Mouse (Mus musculus) heart, embryonic 14.5 days (tissue): ENCODE measurements around the gene Olfr557. TPM values are rescaled to one million over a fixed set of nuclear protein-coding genes. Genes with fewer than 3 reads are reported as not detected.

Experiments used
- ATAC-seq: fragments of 200-750 bp; cut with Nextera tagmentation; 2 replicates; pipeline ENCODE4 v1.8.0; 2017; ENCODE audit warnings: low read depth, moderate TSS enrichment; ENCODE audit not compliant: insufficient number of reproducible peaks, insufficient read depth, low FRiP score
- H3K27ac ChIP-seq, 2 experiments: fragments of 200-500 bp in 1 of 2; fragments of 300-500 bp in 1 of 2; sonication (generic) in 1 of 2; replicated peaks in 1 of 2; 2 replicates each; pipeline ENCODE4 v1.5.1; 2012 to 2014; ENCODE audit warnings: low read depth in 2 of 2, low read length in 2 of 2, control low read depth in 1 of 2, mild to moderate bottlenecking in 1 of 2, mixed read lengths in 1 of 2; ENCODE audit not compliant: control insufficient read depth in 1 of 2, insufficient read depth in 1 of 2
- H3K27me3 ChIP-seq: fragments of 300-500 bp; sonication (generic); 2 replicates; pipeline ENCODE4 v1.6.1; 2014; ENCODE audit warnings: mild to moderate bottlenecking, low read length, control low read depth; ENCODE audit not compliant: control insufficient read depth, insufficient read depth
- H3K36me3 ChIP-seq: fragments of 300-500 bp; sonication (generic); 2 replicates; pipeline ENCODE4 v1.6.1; 2014; ENCODE audit warnings: mild to moderate bottlenecking, control low read depth, low read length, mixed read lengths; ENCODE audit not compliant: control insufficient read depth, insufficient read depth
- H3K4me1 ChIP-seq, 2 experiments: fragments of 200-500 bp in 1 of 2; fragments of 300-500 bp in 1 of 2; sonication (generic) in 1 of 2; 2 replicates each; pipeline ENCODE4 v1.6.1; 2012 to 2014; ENCODE audit warnings: low read length in 2 of 2, control low read depth in 1 of 2, mixed read lengths in 1 of 2; ENCODE audit not compliant: control insufficient read depth in 2 of 2, insufficient read depth in 2 of 2
- H3K4me2 ChIP-seq: fragments of 300-500 bp; sonication (generic); 2 replicates; pipeline ENCODE4 v1.6.1; 2014; ENCODE audit warnings: mild to moderate bottlenecking, low read length
- H3K4me3 ChIP-seq, 2 experiments: fragments of 200-500 bp in 1 of 2; fragments of 300-500 bp in 1 of 2; sonication (generic) in 1 of 2; 2 replicates each; pipeline ENCODE4 v1.5.1; 2012 to 2014; ENCODE audit warnings: low read length in 2 of 2, mild to moderate bottlenecking in 2 of 2, control low read depth in 1 of 2, low read depth in 1 of 2, moderate library complexity in 1 of 2; ENCODE audit not compliant: control insufficient read depth in 1 of 2, insufficient read depth in 1 of 2
- H3K9ac ChIP-seq: fragments of 300-500 bp; sonication (generic); 2 replicates; pipeline ENCODE4 v1.6.1; 2014; ENCODE audit warnings: mild to moderate bottlenecking, low read length
- H3K9me3 ChIP-seq: fragments of 300-500 bp; sonication (generic); 2 replicates; pipeline ENCODE4 v1.6.1; 2016; ENCODE audit warnings: low read length, control low read depth; ENCODE audit not compliant: control insufficient read depth
- WGBS: fragments of 180-500 bp; shearing (Covaris S2); extraction: QIAGEN DNeasy Blood & Tissue Kit; methylation state at CpG from one replicate; pipeline ENCODE4 v1.1.7; 2014; 5-methylcytosine and 5-hydroxymethylcytosine counted together
- polyA plus RNA-seq: library from polyadenylated mRNA; unstranded; fragments of >200 nt; fragmentation: Nextera tagmentation; extraction: Ambion mirVana; gene quantifications from 2 replicates; pipeline ENCODE4 v1.2.1, GENCODE M21; 2014

Olfr557 gene
- polyA plus RNA-seq, 1 experiment from 2014 or later, result not detected

DNA sequence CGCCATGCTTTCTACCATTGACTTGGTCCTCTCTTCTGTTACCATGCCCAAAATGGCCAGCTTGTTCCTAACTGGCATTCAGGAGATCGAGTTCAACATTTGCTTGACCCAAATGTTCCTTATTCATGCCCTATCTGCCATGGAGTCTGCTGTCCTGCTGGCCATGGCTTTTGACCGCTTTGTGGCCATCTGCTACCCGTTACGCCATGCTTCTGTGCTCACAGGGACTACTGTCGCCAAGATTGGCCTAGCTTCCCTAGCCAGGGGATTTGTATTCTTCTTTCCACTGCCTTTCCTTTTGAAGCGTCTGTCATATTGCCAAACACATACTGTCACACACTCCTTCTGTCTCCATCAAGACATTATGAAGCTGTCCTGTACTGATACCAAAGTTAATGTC, 2.8 kb downstream of the Olfr557 start:
- H3K4me3 ChIP-seq, result no peak overlapping the region
- H3K36me3 ChIP-seq, result no peaks in the 10 kb centered on the region
- no peaks in the 10 kb centered on the region for H3K27me3 ChIP-seq
- WGBS, result 83% methylated on average over 7 of the region's 7 CpGs
- peaks cover 0 to 2% of the 10 kb centered on the region in 2 experiments; a peak in 1 of 4 replicates for H3K4me1 ChIP-seq
- no peak overlapping the region for H3K4me2 ChIP-seq
- no peak overlapping the region for H3K27ac ChIP-seq
- no peak for ATAC-seq
- no peak overlapping the region for H3K9ac ChIP-seq
- H3K9me3 ChIP-seq, result no peaks in the 10 kb centered on the region

- Histone ChIP-seq H3K4me1 (no peaks in the 10 kb centered on the region), H3K4me2 (no peak within 1 kb of the TSS), H3K9ac (no peak within 1 kb of the TSS), H3K27me3 (no peaks in the 10 kb centered on the region), H3K36me3 (no peaks in the 10 kb centered on the region), H3K4me3 (no peak within 1 kb of the TSS), H3K9me3 (no peaks in the 10 kb centered on the region), H3K27ac (no peak within 1 kb of the TSS)
- no peak for ATAC-seq
Measured at GRCm38 (mm10) chr7:102701915-102702314, 6.2 kb downstream of the Olfr557 start, which contains the start of gene Olfr558. Gene Olfr558 (plus strand): TSS chr7:102702215.

DNA sequence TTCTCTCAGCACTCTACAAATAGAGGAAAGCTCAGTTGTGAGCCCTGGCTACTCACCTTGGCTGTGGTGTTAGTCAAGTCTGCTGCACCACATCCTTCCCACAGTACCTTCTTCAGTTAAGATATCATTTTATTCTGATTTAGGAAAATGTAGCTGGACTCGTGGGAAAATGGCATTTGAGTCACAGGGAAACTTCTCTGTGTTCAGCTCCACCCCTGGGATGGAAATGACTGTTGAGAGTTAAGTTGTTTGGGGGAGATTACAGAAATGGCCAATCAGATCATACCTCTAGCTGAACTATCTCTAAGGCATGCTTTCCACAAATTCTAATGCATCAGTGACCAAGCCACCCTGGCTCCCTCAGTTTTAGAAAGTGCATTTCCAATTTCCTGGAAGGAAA, 23.3 kb downstream of the Olfr557 start, which contains the start of gene Olfr33:
Gene Olfr33 (minus strand): TSS at position 101 of the 400 bp plus-strand sequence.
- no peaks in the 10 kb centered on the region for H3K36me3 ChIP-seq
- H3K9me3 ChIP-seq, result no peaks in the 10 kb centered on the region

GRCm38 (mm10) chr7:102727391-102727790, 31.7 kb downstream of the Olfr557 start, which contains the start of gene Olfr559:
Gene Olfr559 (minus strand): TSS chr7:102727491.
- no peak for ATAC-seq
- no peak within 1 kb of the TSS for H3K4me2 ChIP-seq
- H3K27ac ChIP-seq, result no peak within 1 kb of the TSS

More for the DNA sequence above, 23.3 kb downstream of the Olfr557 start, which contains the start of gene Olfr33:
- no peak within 1 kb of the TSS for H3K27ac ChIP-seq
- no peak within 1 kb of the TSS for H3K4me3 ChIP-seq
- no peak for ATAC-seq
- no peak within 1 kb of the TSS for H3K9ac ChIP-seq
- H3K27me3 ChIP-seq, result no peaks in the 10 kb centered on the region
- 39% methylated on average over 1 of the region's 1 CpGs for WGBS
- H3K4me2 ChIP-seq, result no peak within 1 kb of the TSS
- H3K4me1 ChIP-seq, result no peaks in the 10 kb centered on the region

DNA sequence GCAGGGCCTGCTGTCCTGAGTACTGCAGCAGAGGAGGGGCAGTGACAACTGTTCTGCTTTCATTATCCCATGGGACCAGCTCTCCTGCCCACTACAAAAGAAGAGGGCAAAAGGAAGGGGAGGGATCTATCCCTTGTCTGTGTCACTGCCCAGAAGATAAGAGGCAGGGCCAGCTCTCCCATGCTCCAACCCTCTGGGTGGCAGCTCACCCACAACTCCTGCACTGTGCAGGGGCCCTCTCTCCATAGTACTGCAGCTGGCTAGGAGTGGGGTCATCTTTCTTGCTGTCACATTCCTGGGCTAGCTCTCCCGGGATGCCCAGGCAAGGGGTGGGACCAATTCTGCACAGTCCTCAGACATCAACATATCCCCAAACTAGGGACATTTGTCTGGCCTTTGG, 38.1 kb downstream of the Olfr557 start:
- H3K4me1 ChIP-seq, result no peaks in the 10 kb centered on the region
- no peak for ATAC-seq

More at GRCm38 (mm10) chr7:102727391-102727790, 31.7 kb downstream of the Olfr557 start, which contains the start of gene Olfr559:
- no peaks in the 10 kb centered on the region for H3K4me1 ChIP-seq
- H3K36me3 ChIP-seq, result no peaks in the 10 kb centered on the region
- H3K27me3 ChIP-seq, result no peaks in the 10 kb centered on the region
- H3K9me3 ChIP-seq, result no peaks in the 10 kb centered on the region
- H3K9ac ChIP-seq, result no peak within 1 kb of the TSS
- no peak within 1 kb of the TSS for H3K4me3 ChIP-seq

GRCm38 (mm10) chr7:102737705-102738104, 42.0 kb downstream of the Olfr557 start:
- Histone ChIP-seq H3K4me2 (no peak overlapping the region), H3K4me1 (no peaks in the 10 kb centered on the region), H3K27ac (no peak overlapping the region), H3K4me3 (no peak overlapping the region), H3K27me3 (no peaks in the 10 kb centered on the region), H3K9me3 (no peaks in the 10 kb centered on the region), H3K9ac (no peak overlapping the region), H3K36me3 (no peaks in the 10 kb centered on the region)
- ATAC-seq, result no peak
- 30% methylated on average over 2 of the region's 2 CpGs for WGBS

More for the DNA sequence above, 38.1 kb downstream of the Olfr557 start:
- Histone ChIP-seq H3K27ac (no peak overlapping the region), H3K4me3 (no peak overlapping the region), H3K4me2 (no peak overlapping the region), H3K9me3 (no peaks in the 10 kb centered on the region), H3K36me3 (no peaks in the 10 kb centered on the region), H3K9ac (no peak overlapping the region), H3K27me3 (no peaks in the 10 kb centered on the region)
- 37% methylated on average over 1 of the region's 1 CpGs for WGBS

Other genes with a start within 250 kb of the Olfr557 start
- 0.27 and 0.41 TPM in 2 replicates for gene Olfr543, start 214.2 kb upstream of the Olfr557 start, polyA plus RNA-seq
- 0.12 and 0.13 TPM in 2 replicates for gene Olfr544, start 207.6 kb upstream of the Olfr557 start, polyA plus RNA-seq
- not detected in 2 replicates for gene Olfr545, start 196.3 kb upstream of the Olfr557 start, polyA plus RNA-seq
- gene Olfr547, start 161.2 kb upstream of the Olfr557 start, polyA plus RNA-seq, result not detected in 2 replicates
- not detected in 2 replicates for gene Olfr548-ps1, start 155.0 kb upstream of the Olfr557 start, polyA plus RNA-seq
- not detected in 2 replicates for gene Olfr549, start 146.0 kb upstream of the Olfr557 start, polyA plus RNA-seq
- gene Trim21, start 130.4 kb upstream of the Olfr557 start, polyA plus RNA-seq, result 0.57 and 0.96 TPM in 2 replicates
- not detected in 2 replicates for gene Olfr550, start 124.5 kb upstream of the Olfr557 start, polyA plus RNA-seq
- gene Olfr551, start 104.0 kb upstream of the Olfr557 start, polyA plus RNA-seq, result not detected in 2 replicates
- not detected in 2 replicates for gene Olfr552, start 98.1 kb upstream of the Olfr557 start, polyA plus RNA-seq
- not detected in 2 replicates for gene Olfr553, start 77.7 kb upstream of the Olfr557 start, polyA plus RNA-seq
- not detected in 2 replicates for gene Olfr554, start 57.5 kb upstream of the Olfr557 start, polyA plus RNA-seq
- gene Olfr555, start 37.1 kb upstream of the Olfr557 start, polyA plus RNA-seq, result not detected in 2 replicates
- not detected in 2 replicates for gene Olfr556, start 31.0 kb upstream of the Olfr557 start, polyA plus RNA-seq
- 13.5 and 16.3 TPM in 2 replicates for gene Trim68, start 8.6 kb upstream of the Olfr557 start, polyA plus RNA-seq
- 0.20 and 0.30 TPM in 2 replicates for gene Olfr558, start 6.3 kb downstream of the Olfr557 start, polyA plus RNA-seq
- not detected in 2 replicates for gene Olfr33, start 23.2 kb downstream of the Olfr557 start, polyA plus RNA-seq
- gene Olfr559, start 31.6 kb downstream of the Olfr557 start, polyA plus RNA-seq, result 0.12 TPM in 1 of 2 replicates, not detected in the other
- gene Olfr560, start 63.5 kb downstream of the Olfr557 start, polyA plus RNA-seq, result not detected in 2 replicates
- gene Olfr78, start 63.6 kb downstream of the Olfr557 start, polyA plus RNA-seq, result not detected in 2 replicates
- not detected in 2 replicates for gene Olfr561, start 75.3 kb downstream of the Olfr557 start, polyA plus RNA-seq
- not detected in 2 replicates for gene Olfr564, start 107.6 kb downstream of the Olfr557 start, polyA plus RNA-seq
- not detected in 2 replicates for gene Olfr566, start 162.9 kb downstream of the Olfr557 start, polyA plus RNA-seq
- not detected in 2 replicates for gene Olfr568, start 181.2 kb downstream of the Olfr557 start, polyA plus RNA-seq
- not detected in 2 replicates for gene Olfr569, start 195.0 kb downstream of the Olfr557 start, polyA plus RNA-seq
- gene Olfr570, start 198.7 kb downstream of the Olfr557 start, polyA plus RNA-seq, result not detected in 2 replicates
- gene Olfr571, start 221.6 kb downstream of the Olfr557 start, polyA plus RNA-seq, result not detected in 2 replicates
- not detected in 2 replicates for gene Olfr572, start 228.5 kb downstream of the Olfr557 start, polyA plus RNA-seq
- gene Olfr573-ps1, start 246.7 kb downstream of the Olfr557 start, polyA plus RNA-seq, result not detected in 2 replicates